Mouse (Mus musculus) regulatory T cell (primary cell): ENCODE data around the gene Mthfsl.
"Not testable (repeated sequence)": the region's sequence is repeated elsewhere in the genome, so short reads cannot be mapped to it uniquely, and the experiment has no call there.

ENCODE experiments used
- in situ Hi-C: fragments of 300-600 bp; cut with MboI, MseI; formaldehyde crosslinking; loops from one replicate; pipeline ENCODE4 v1.15.1; 2025; ENCODE audit warnings: high pct_unique_total_duplicates

Gene Mthfsl

DNA sequence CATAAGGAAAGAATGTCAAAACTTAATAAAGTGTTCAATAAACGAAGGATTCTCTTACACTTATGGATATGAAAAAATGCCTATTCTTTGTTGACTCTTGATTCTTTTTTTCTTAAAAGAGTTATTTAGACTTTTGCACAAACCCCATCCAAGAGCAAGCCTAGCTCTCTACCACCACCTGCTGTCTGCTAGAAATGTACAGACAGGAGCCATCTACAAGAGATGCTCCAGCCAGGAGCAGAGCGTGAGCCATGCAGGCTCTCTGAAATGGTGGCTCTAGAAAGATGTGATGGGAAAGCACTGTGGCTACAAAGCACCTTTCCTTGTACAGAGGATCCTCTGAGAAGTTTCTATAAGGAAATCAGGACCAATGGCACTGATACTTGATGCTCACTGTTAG, 21.4 kb downstream of the Mthfsl start:
- in situ Hi-C loops = not testable (repeated sequence)

- in situ Hi-C loops = not testable (repeated sequence)
Observed at GRCm38 (mm10) chr9:88691307-88691706, 28.8 kb downstream of the Mthfsl start.

DNA sequence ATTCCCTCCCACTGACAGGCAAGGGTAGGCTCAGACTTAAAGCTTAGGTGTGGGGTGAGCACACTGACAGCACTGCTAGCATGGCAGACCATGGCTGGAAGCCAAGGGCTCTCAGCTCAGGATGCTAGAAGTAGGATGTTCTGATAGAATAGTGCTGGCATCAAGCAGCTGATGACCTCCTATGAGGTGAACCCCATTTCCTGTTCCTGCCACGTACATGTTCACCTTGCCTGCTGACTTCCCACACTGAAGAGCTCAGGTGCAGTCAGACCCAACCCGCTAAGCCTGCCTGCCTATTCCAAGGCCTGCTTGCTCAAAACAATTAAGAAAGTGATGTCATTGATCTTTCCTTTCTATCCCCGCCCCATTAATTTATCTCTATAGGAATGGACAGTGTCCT, 30.6 kb downstream of the Mthfsl start:
- in situ Hi-C loops = not testable (repeated sequence)

- in situ Hi-C loops = not testable (repeated sequence)
Observed at GRCm38 (mm10) chr9:88686719-88687118, 33.4 kb downstream of the Mthfsl start.

DNA sequence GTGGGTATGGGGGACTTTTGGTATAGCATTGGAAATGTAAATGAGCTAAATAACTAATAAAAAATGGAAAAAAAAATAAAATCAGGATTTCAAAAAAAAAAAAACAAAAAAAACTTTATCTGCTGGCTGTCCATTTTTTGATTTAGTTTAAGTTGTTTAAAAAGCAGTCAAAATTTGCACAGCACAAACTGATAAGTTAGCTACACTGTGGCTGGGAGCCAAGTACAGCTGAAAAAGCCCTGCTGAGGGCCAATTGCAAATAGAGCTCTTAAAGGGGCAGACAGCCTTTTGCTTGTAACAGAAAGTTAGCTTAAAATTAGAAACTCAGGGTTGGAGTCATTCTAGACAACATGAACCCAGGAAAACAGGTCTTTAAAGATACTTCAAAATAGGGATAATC, 61.8 kb downstream of the Mthfsl start:
- in situ Hi-C loops = not testable (repeated sequence)

- in situ Hi-C loops = not testable (repeated sequence)
Observed at GRCm38 (mm10) chr9:88650742-88651141, 69.4 kb downstream of the Mthfsl start.
